Mouse (Mus musculus): ENCODE measurements around the gene Phf12. TPM values are rescaled to one million over a fixed set of nuclear protein-coding genes. Genes with fewer than 3 reads are reported as not detected.

The Phf12 gene
- 14.3 and 19.0 TPM in 2 replicates for polyA plus RNA-seq (2012; rRNA removed)

GRCm38 (mm10) chr11:77982441-77982905 is at the start of gene Phf12:
Gene Phf12, plus strand, starts transcription at chr11:77982754.

GRCm38 (mm10) chr11:78031947-78032808 is 49.6 kb downstream of the Phf12 start, which contains the start of gene Dhrs13:
Gene Dhrs13, plus strand, starts transcription at chr11:78032280.

DNA sequence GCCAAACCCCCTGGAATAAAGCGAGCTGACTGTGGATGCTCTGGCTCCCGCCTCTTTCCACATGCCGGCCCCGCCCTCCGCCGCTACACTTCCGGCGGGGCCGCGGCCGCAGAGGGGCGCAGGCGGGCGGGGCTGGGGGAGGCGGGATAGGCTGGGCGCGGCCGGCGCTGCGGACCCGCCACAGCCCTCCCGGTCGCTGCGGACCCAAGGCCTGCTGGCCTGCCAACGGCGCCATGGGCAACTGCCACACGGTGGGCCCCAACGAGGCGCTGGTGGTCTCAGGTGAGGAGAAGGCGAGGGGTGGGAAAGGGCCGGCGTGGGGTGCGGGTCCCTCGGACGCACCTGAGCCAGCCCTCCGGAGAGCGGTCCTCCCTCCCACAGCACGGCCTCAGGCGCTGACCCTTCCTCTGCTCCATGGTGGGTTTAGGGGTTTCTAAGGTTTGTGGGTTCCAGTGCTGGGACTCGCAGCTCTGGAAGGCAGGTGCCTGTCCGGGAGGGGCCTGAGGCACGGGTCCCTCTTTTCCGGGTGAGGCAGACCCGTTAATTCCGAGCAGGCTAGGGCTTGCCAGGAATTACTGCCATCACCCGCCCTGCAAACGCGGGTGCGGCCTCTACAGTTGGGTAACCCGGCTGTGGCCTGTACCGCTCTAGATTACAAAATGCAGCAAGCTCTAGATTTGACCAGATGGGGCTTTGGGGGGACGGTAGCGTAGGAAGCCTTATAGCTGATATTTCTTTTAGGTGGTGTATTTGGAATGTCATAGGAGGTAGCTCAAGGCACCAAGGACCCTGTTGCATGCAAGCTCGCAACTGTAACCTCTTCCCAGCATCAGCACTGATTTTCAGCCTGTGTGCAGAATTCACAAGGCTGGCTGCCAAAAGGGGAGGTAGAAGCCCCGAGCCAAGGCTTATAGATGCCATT is 55.5 kb downstream of the Phf12 start, which contains the start of gene Flot2:
TSS of gene Flot2 (plus strand) at position 101 of the 922 bp plus-strand sequence.

Other genes with a start within 250 kb of the Phf12 start
- 13.3 and 19.1 TPM in 2 replicates for gene Myo18a, start 219.5 kb upstream of the Phf12 start, polyA plus RNA-seq (2012; rRNA removed)
- not detected in 2 replicates for gene Gm10277, start 195.0 kb upstream of the Phf12 start, polyA plus RNA-seq (2012; rRNA removed)
- 77.0 and 81.9 TPM in 2 replicates for gene Pipox, start 88.7 kb upstream of the Phf12 start, polyA plus RNA-seq (2012; rRNA removed)
- 0.02 and 0.06 TPM in 2 replicates for gene Sez6, start 52.0 kb upstream of the Phf12 start, polyA plus RNA-seq (2012; rRNA removed)
- 4.4 TPM in 2 replicates for gene Dhrs13, start 49.5 kb downstream of the Phf12 start, polyA plus RNA-seq (2012; rRNA removed)
- gene Flot2, start 55.2 kb downstream of the Phf12 start, polyA plus RNA-seq (2012; rRNA removed), result 22.3 and 27.6 TPM in 2 replicates
- 10.4 and 11.1 TPM in 2 replicates for gene Eral1, start 97.6 kb downstream of the Phf12 start, polyA plus RNA-seq (2012; rRNA removed)
- gene Fam222b, start 111.9 kb downstream of the Phf12 start, polyA plus RNA-seq (2012; rRNA removed), result 3.8 and 4.4 TPM in 2 replicates
- 32.6 and 35.0 TPM in 2 replicates for gene Traf4, start 182.8 kb downstream of the Phf12 start, polyA plus RNA-seq (2012; rRNA removed)
- gene Nek8, start 193.9 kb downstream of the Phf12 start, polyA plus RNA-seq (2012; rRNA removed), result 6.8 and 8.0 TPM in 2 replicates
- 61.3 and 70.4 TPM in 2 replicates for gene Tlcd1, start 194.0 kb downstream of the Phf12 start, polyA plus RNA-seq (2012; rRNA removed)
- 1,152 and 1,264 TPM in 2 replicates for gene Rpl23a, start 200.8 kb downstream of the Phf12 start, polyA plus RNA-seq (2012; rRNA removed)
- gene Rab34, start 205.7 kb downstream of the Phf12 start, polyA plus RNA-seq (2012; rRNA removed), result 15.5 and 16.1 TPM in 2 replicates
- 0.53 and 0.73 TPM in 2 replicates for gene Proca1, start 210.6 kb downstream of the Phf12 start, polyA plus RNA-seq (2012; rRNA removed)

Measured in liver, embryonic 18 days (tissue).